Mouse (Mus musculus) embryonic facial prominence, embryonic 10.5 days (tissue): ENCODE data around the gene Olfr1201. TPM values are rescaled to one million over a fixed set of nuclear protein-coding genes. Genes with fewer than 3 reads are reported as not detected.

Experiments
- DNase-seq: peaks from one replicate; pipeline ENCODE4 v3.0.0-alpha.2; 2017; ENCODE audit warnings: low spot score
- H3K27ac ChIP-seq: fragments of 300-500 bp; sonication (generic); replicated peaks from 2 replicates; pipeline ENCODE4 v1.5.1; 2016; ENCODE audit warnings: mild to moderate bottlenecking
- H3K27me3 ChIP-seq: fragments of 300-500 bp; sonication (generic); replicated peaks from 2 replicates; pipeline ENCODE4 v1.6.1; 2016; ENCODE audit warnings: low read depth, mild to moderate bottlenecking; ENCODE audit not compliant: poor library complexity, severe bottlenecking
- H3K36me3 ChIP-seq: fragments of 300-500 bp; sonication (generic); replicated peaks from 2 replicates; pipeline ENCODE4 v1.6.1; 2016; ENCODE audit warnings: mild to moderate bottlenecking, moderate library complexity
- H3K4me1 ChIP-seq: fragments of 300-500 bp; sonication (generic); 2 replicates; pipeline ENCODE4 v1.6.1; 2016
- H3K4me3 ChIP-seq: fragments of 300-500 bp; sonication (generic); 2 replicates; pipeline ENCODE4 v1.5.1; 2016; ENCODE audit warnings: mild to moderate bottlenecking, moderate library complexity
- H3K9me3 ChIP-seq: fragments of 300-500 bp; sonication (generic); 2 replicates; pipeline ENCODE4 v1.6.1; 2016; ENCODE audit warnings: mild to moderate bottlenecking
- WGBS: fragments of 180-500 bp; shearing (Covaris S2); methylation state at CpG from one replicate; pipeline ENCODE4 v1.1.7; 2016; 5-methylcytosine and 5-hydroxymethylcytosine counted together
- polyA plus RNA-seq: library from polyadenylated mRNA; unstranded; fragments of >200 nt; fragmentation: Nextera tagmentation; extraction: Ambion mirVana; gene quantifications from 2 replicates; pipeline ENCODE4 v1.2.1, GENCODE M21; 2016

Gene Olfr1201
- not detected in 2 replicates for polyA plus RNA-seq

DNA sequence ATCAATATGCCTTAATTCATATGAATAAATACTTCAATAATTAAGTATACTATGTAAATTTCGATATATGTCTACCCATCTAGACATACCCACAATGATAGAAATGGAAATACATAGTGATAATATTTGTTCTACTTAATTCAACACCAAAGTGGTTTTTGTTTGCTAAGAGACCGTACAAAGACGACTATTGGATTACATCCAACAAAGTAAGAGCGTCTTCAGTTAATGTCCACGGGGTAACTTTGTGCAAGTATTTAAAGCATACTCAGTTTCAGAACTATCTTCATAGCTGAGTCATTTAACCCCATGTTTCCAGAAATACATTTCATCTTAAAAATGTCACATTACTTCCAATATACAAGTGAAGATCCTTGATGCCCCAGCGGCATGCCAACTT, at the start of gene Olfr1201:
TSS of gene Olfr1201 (plus strand) at position 301 of the 400 bp plus-strand sequence.
- no peaks in the 10 kb centered on the region for H3K36me3 ChIP-seq
- 88% methylated on average over 6 of the region's 6 CpGs for whole genome bisulfite sequencing
- H3K9me3 ChIP-seq = no peaks in the 10 kb centered on the region
- no peak within 1 kb of the TSS for H3K27ac ChIP-seq
- H3K4me3 ChIP-seq = no peak within 1 kb of the TSS
- DNase-seq = no peak
- H3K4me1 ChIP-seq = no peaks in the 10 kb centered on the region
- no peaks in the 10 kb centered on the region for H3K27me3 ChIP-seq

DNA sequence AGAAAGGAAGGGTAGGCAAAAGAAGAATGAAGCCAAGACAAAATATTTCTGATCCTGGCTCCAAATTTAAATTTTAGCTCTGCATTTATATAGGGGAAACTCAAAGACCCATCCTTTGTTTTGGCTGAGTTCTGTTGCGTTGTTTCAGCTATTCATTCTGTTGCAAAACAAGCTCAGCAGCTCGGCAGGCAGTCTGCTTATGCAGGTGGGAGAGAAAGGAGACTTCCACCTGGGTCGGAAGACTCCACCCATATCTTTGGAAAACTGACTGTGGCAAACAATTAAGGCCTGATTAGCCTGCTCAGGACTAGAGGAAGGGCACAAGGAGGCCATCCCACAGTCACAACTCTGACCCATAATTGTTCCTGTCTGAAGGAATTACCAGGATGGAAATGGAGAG, 49.5 kb upstream of the Olfr1201 start:
- H3K9me3 ChIP-seq = no peaks in the 10 kb centered on the region
- no peak overlapping the region for H3K4me3 ChIP-seq
- no peak overlapping the region for H3K27ac ChIP-seq
- H3K27me3 ChIP-seq = no peaks in the 10 kb centered on the region
- no peaks in the 10 kb centered on the region for H3K4me1 ChIP-seq
- 68% methylated on average over 3 of the region's 3 CpGs for WGBS
- H3K36me3 ChIP-seq = no peaks in the 10 kb centered on the region
- DNase-seq = no peak

DNA sequence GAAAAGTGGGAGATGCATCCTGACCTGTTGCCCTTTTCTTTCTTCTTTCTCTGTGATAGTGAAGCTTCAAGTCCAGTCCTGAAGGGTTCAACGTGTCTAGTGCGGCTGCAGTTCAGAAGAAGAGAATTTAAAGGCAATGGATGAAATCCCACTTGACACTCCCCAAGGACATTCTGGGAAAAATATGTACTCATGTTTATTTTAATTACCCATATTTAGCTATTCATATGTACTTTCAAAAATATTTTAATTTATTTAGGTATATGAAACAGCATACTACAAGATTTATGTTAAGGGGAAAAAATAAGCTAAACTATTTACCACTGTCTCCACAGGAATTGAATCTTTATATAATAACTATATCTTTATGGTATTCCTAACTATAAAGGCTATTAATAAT, 41.6 kb upstream of the Olfr1201 start, which contains the start of gene Olfr1198:
TSS of gene Olfr1198 (minus strand) at position 101 of the 400 bp plus-strand sequence.
- H3K27ac ChIP-seq = no peak within 1 kb of the TSS
- H3K36me3 ChIP-seq = no peaks in the 10 kb centered on the region
- no peaks in the 10 kb centered on the region for H3K27me3 ChIP-seq
- no peaks in the 10 kb centered on the region for H3K4me1 ChIP-seq
- no peak for DNase-seq
- H3K9me3 ChIP-seq = no peaks in the 10 kb centered on the region
- whole genome bisulfite sequencing = 93% methylated on average over 2 of the region's 2 CpGs
- no peak within 1 kb of the TSS for H3K4me3 ChIP-seq

DNA sequence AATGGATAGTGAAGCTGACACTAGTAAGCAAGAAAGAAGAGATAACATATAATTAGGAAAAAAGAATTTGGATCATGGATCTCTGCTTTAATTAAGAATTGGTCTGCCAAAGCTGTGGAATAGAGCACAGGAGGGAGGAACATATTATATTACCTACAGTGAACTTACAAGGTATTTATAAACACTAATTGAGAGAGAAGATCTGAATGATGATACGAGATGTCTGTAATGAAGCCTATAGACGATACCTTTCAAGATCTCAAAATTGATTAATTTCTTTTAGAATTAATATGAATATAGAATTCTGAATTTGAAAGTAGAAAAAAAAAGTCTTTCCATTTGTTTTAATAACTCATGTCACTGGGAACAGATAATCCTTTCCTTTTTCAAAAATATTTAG, 32.5 kb upstream of the Olfr1201 start, which contains the start of gene Olfr1199:
TSS of gene Olfr1199 (minus strand) at position 101 of the 400 bp plus-strand sequence.
- H3K9me3 ChIP-seq = no peaks in the 10 kb centered on the region
- H3K4me1 ChIP-seq = no peaks in the 10 kb centered on the region
- H3K27ac ChIP-seq = no peak within 1 kb of the TSS
- no peaks in the 10 kb centered on the region for H3K27me3 ChIP-seq
- no peaks in the 10 kb centered on the region for H3K36me3 ChIP-seq
- H3K4me3 ChIP-seq = no peak within 1 kb of the TSS
- no peak for DNase-seq
- 94% methylated on average over 2 of the region's 2 CpGs for WGBS

DNA sequence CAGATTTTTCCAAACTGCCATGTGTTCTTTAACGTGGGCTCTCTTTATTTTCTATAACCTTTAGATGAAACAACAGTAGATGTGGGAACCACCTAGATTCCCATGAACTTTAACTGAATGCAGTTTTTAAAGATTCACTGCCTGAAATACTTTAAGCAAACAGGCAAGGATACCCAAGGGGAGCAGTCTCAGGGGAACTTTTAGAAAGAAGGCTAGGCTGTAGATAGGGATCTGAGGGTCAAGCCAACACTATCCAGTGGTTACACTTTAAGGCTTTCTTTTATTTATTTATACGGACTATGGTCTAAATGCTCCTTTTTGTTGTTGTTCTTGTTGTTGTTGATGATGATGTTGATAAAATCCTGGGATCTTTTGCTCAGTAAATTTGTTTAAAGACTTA, 22.4 kb upstream of the Olfr1201 start, which contains the start of gene Olfr1200:
TSS of gene Olfr1200 (minus strand) at position 101 of the 400 bp plus-strand sequence.
- Histone ChIP-seq H3K27me3 (no peaks in the 10 kb centered on the region), H3K4me3 (no peak within 1 kb of the TSS), H3K36me3 (no peaks in the 10 kb centered on the region), H3K9me3 (no peaks in the 10 kb centered on the region), H3K27ac (no peak within 1 kb of the TSS), H3K4me1 (no peaks in the 10 kb centered on the region)
- 80% methylated on average over 2 of the region's 2 CpGs for WGBS
- no peak for DNase-seq

DNA sequence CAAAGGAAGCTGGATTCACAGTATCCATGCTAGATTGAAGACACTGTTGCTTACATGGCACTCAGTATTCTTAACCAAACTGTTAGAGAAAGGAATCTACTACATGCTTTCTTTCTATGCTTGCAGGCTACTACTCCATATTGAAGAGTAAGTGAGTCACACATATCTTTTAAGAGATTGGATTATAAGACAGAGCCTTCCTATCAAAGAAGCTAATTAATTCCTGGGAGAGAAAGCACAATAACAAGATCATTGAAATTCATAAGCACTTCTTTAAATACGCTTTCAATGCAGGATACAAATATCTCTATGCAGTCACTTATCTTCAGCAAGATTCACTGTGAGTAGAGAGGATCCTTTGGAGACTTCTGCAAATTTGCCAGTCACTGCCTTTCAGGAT, 21.4 kb downstream of the Olfr1201 start, which contains the start of gene Olfr1202:
TSS of gene Olfr1202 (plus strand) at position 301 of the 400 bp plus-strand sequence.
- no peaks in the 10 kb centered on the region for H3K36me3 ChIP-seq
- H3K4me3 ChIP-seq = no peak within 1 kb of the TSS
- DNase-seq = no peak
- 86% methylated on average over 1 of the region's 1 CpGs for WGBS
- no peaks in the 10 kb centered on the region for H3K27me3 ChIP-seq
- no peaks in the 10 kb centered on the region for H3K9me3 ChIP-seq
- H3K27ac ChIP-seq = no peak within 1 kb of the TSS
- no peaks in the 10 kb centered on the region for H3K4me1 ChIP-seq

DNA sequence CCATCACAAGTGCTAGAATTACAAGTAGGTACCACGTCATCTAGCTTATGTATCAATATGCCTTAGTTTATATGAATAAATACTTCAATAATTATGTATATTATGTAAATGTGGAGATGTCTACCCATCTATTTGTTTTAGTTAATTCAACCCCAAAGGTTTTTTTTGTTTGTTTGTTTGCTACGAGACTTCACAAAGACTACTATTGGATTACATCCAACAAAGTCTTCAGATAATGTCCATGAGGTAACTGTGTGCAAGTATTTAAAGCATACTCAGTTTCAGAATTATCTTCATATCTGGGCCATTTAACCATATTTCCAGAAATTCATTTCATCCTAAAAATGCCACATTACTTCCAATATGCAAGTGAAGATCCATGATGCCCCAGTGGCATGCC, 36.6 kb downstream of the Olfr1201 start, which contains the start of gene Olfr1205:
TSS of gene Olfr1205 (plus strand) at position 301 of the 400 bp plus-strand sequence.
- WGBS = 89% methylated on average over 2 of the region's 2 CpGs
- DNase-seq = no peak
- no peak within 1 kb of the TSS for H3K4me3 ChIP-seq
- no peaks in the 10 kb centered on the region for H3K36me3 ChIP-seq
- H3K9me3 ChIP-seq = no peaks in the 10 kb centered on the region
- H3K27me3 ChIP-seq = no peaks in the 10 kb centered on the region
- H3K4me1 ChIP-seq = no peaks in the 10 kb centered on the region
- H3K27ac ChIP-seq = no peak within 1 kb of the TSS

DNA sequence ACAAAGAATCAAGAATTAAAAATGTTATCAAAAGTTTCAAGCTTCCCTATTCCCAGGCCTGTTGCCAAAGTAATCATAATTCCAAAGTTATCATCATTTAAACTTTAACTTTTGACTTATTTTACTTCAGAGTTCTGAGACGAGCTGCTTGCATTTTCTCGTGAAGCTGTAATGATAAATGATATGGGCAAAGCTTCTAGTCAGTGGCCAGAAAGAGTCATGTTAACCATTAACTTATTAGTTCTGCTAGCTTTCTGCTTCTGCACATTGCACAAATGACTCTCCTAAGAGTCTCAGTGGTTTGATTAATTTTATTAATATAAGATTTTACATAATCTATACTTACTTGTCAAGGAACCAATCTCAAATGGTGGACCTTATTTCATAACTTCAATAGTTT, 45.6 kb downstream of the Olfr1201 start:
- Histone ChIP-seq H3K27me3 (no peaks in the 10 kb centered on the region), H3K4me3 (no peak overlapping the region), H3K4me1 (no peaks in the 10 kb centered on the region), H3K36me3 (no peaks in the 10 kb centered on the region), H3K27ac (no peak overlapping the region), H3K9me3 (no peaks in the 10 kb centered on the region)
- DNase-seq = no peak
- 86% methylated on average over 2 of the region's 2 CpGs for whole genome bisulfite sequencing

Other genes starting within 250 kb of the Olfr1201 start
- gene Olfr1188, start 236.1 kb upstream of the Olfr1201 start, polyA plus RNA-seq = not detected in 2 replicates
- not detected in 2 replicates for gene Olfr1189, start 206.6 kb upstream of the Olfr1201 start, polyA plus RNA-seq
- not detected in 2 replicates for gene Olfr1191-ps1, start 152.5 kb upstream of the Olfr1201 start, polyA plus RNA-seq
- not detected in 2 replicates for gene Olfr1192-ps1, start 144.5 kb upstream of the Olfr1201 start, polyA plus RNA-seq
- not detected in 2 replicates for gene Olfr1193, start 117.4 kb upstream of the Olfr1201 start, polyA plus RNA-seq
- gene Olfr1195, start 103.8 kb upstream of the Olfr1201 start, polyA plus RNA-seq = not detected in 2 replicates
- not detected in 2 replicates for gene Olfr1196, start 88.4 kb upstream of the Olfr1201 start, polyA plus RNA-seq
- gene Olfr1197, start 60.7 kb upstream of the Olfr1201 start, polyA plus RNA-seq = not detected in 2 replicates
- not detected in 2 replicates for gene Olfr1198, start 41.7 kb upstream of the Olfr1201 start, polyA plus RNA-seq
- not detected in 2 replicates for gene Olfr1199, start 32.6 kb upstream of the Olfr1201 start, polyA plus RNA-seq
- not detected in 2 replicates for gene Olfr1200, start 22.5 kb upstream of the Olfr1201 start, polyA plus RNA-seq
- 0.04 TPM in 1 of 2 replicates, not detected in the other for gene Olfr1202, start 21.5 kb downstream of the Olfr1201 start, polyA plus RNA-seq
- not detected in 2 replicates for gene Olfr1205, start 36.7 kb downstream of the Olfr1201 start, polyA plus RNA-seq
- not detected in 2 replicates for gene Olfr1204, start 56.3 kb downstream of the Olfr1201 start, polyA plus RNA-seq
- gene Olfr1206, start 70.2 kb downstream of the Olfr1201 start, polyA plus RNA-seq = not detected in 2 replicates
- not detected in 2 replicates for gene Olfr1208, start 109.3 kb downstream of the Olfr1201 start, polyA plus RNA-seq
- gene Olfr1209, start 122.1 kb downstream of the Olfr1201 start, polyA plus RNA-seq = not detected in 2 replicates
- gene Olfr1211, start 145.1 kb downstream of the Olfr1201 start, polyA plus RNA-seq = not detected in 2 replicates
- not detected in 2 replicates for gene Olfr1212, start 160.9 kb downstream of the Olfr1201 start, polyA plus RNA-seq
- gene Gm13762, start 187.2 kb downstream of the Olfr1201 start, polyA plus RNA-seq = not detected in 2 replicates
- gene Olfr1214, start 199.6 kb downstream of the Olfr1201 start, polyA plus RNA-seq = not detected in 2 replicates
- gene Olfr1215, start 213.9 kb downstream of the Olfr1201 start, polyA plus RNA-seq = not detected in 2 replicates
- not detected in 2 replicates for gene Olfr1216, start 225.3 kb downstream of the Olfr1201 start, polyA plus RNA-seq
- not detected in 2 replicates for gene Olfr1217, start 239.0 kb downstream of the Olfr1201 start, polyA plus RNA-seq